Mouse (Mus musculus): ENCODE results near the gene D630023F18Rik. TPM values are rescaled to one million over a fixed set of nuclear protein-coding genes. Genes with fewer than 3 reads are reported as not detected.

Gene D630023F18Rik
- polyA plus RNA-seq, 1 experiment: not detected

DNA sequence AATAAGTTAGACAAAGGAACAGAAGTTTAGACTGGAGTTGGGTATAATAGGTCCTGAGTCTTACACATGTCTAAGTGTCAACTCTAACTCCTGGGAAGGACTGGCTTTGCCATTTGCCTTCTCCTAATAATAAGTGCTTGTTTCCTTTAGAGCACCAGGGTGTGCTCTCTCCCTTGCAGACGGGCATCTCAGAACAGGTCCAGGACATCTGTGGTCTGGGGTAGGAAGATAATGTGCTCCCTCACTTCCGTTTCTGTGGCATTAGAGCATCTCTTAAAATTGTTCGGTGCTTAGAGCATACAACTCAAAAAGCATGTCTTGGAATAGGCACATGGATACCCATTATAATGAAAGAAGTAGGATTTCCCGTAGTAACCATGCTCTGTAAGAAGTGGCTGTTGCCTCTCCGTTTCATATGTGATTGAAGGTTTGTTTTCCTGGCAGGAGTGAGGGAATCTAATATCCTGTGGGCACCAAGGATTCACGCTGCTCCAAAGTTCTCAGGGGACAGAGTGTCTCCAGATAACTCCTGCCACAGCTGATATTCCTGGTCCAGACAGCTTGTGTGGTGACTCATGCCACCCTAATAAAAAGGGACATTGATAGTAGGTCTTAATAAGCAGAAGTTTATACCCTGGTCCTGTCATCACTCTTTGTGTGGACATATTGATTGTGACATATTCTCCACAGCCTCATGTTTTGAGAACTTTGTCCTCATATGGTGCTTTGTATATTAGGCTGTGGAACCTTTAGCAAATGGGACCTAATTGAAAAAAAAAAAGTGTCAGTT, 34.3 kb downstream of the D630023F18Rik start:
- H3K4me3 ChIP-seq (ENCODE audit: insufficient read depth, low read length): no peak overlapping the region
- no peaks in the 10 kb centered on the region for H3K4me1 ChIP-seq (ENCODE audit: control insufficient read depth, insufficient read depth, low read length)
- TF ChIP-seq POLR2A (IDR thresholded peaks at IDR 0.05; ENCODE audit: low read depth, low read length): no peak
- TF ChIP-seq CTCF (IDR thresholded peaks at IDR 0.05; ENCODE audit: borderline replicate concordance, insufficient read depth, low read length): no peak
- H3K27ac ChIP-seq (ENCODE audit: insufficient read depth, low read length): no peak overlapping the region

DNA sequence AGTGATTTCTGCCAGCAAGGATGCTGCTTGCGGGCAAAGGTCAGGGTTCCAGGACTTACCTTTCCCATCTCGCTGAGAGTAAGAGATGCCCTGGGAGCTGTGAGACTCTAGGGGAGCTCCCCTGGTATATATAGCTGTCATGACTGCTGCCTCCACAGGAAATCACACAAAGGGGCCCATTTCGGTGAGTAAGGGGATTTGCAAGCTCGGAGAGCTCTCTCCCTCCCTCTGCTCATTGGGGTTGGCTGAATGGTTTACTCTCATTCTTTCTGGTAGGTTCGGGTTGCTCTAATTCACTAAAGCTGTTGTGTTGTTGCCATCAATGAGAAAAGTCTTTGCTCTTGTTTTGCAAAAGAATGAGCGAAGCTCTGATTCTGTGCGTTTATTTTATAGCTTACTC, 40.8 kb downstream of the D630023F18Rik start, which contains the start of gene Crygb:
Crygb (minus strand) TSS at position 101 of the 400 bp plus-strand sequence.
- Histone ChIP-seq H3K4me1 (ENCODE audit: control insufficient read depth, insufficient read depth, low read length) (no peaks in the 10 kb centered on the region), H3K4me3 (ENCODE audit: insufficient read depth, low read length) (no peak within 1 kb of the TSS), H3K27ac (ENCODE audit: insufficient read depth, low read length) (no peak within 1 kb of the TSS)
- TF ChIP-seq POLR2A (IDR thresholded peaks at IDR 0.05; ENCODE audit: low read depth, low read length) (no peak), CTCF (IDR thresholded peaks at IDR 0.05; ENCODE audit: borderline replicate concordance, insufficient read depth, low read length) (no peak)

GRCm38 (mm10) chr1:65075607-65076006, 47.4 kb downstream of the D630023F18Rik start:
- TF ChIP-seq CTCF (IDR thresholded peaks at IDR 0.05; ENCODE audit: borderline replicate concordance, insufficient read depth, low read length) (no peak), POLR2A (IDR thresholded peaks at IDR 0.05; ENCODE audit: low read depth, low read length) (no peak)
- Histone ChIP-seq H3K4me1 (ENCODE audit: control insufficient read depth, insufficient read depth, low read length) (no peaks in the 10 kb centered on the region), H3K27ac (ENCODE audit: insufficient read depth, low read length) (no peak overlapping the region), H3K4me3 (ENCODE audit: insufficient read depth, low read length) (no peak overlapping the region)

- no peak within 1 kb of the TSS for H3K27ac ChIP-seq (ENCODE audit: insufficient read depth, low read length)
- TF ChIP-seq POLR2A (IDR thresholded peaks at IDR 0.05; ENCODE audit: low read depth, low read length) (no peak), CTCF (IDR thresholded peaks at IDR 0.05; ENCODE audit: borderline replicate concordance, insufficient read depth, low read length) (no peak)
- no peak within 1 kb of the TSS for H3K4me3 ChIP-seq (ENCODE audit: insufficient read depth, low read length)
- no peaks in the 10 kb centered on the region for H3K4me1 ChIP-seq (ENCODE audit: control insufficient read depth, insufficient read depth, low read length)
Observed at GRCm38 (mm10) chr1:65073589-65073988, 49.4 kb downstream of the D630023F18Rik start, which contains the start of gene Crygc. Gene Crygc, minus strand, starts transcription at chr1:65073689.

GRCm38 (mm10) chr1:65067842-65068241, 55.2 kb downstream of the D630023F18Rik start:
- TF ChIP-seq POLR2A (IDR thresholded peaks at IDR 0.05; ENCODE audit: low read depth, low read length) (no peak), CTCF (IDR thresholded peaks at IDR 0.05; ENCODE audit: borderline replicate concordance, insufficient read depth, low read length) (no peak)
- H3K27ac ChIP-seq (ENCODE audit: insufficient read depth, low read length): no peak overlapping the region
- no peaks in the 10 kb centered on the region for H3K4me1 ChIP-seq (ENCODE audit: control insufficient read depth, insufficient read depth, low read length)
- no peak overlapping the region for H3K4me3 ChIP-seq (ENCODE audit: insufficient read depth, low read length)

DNA sequence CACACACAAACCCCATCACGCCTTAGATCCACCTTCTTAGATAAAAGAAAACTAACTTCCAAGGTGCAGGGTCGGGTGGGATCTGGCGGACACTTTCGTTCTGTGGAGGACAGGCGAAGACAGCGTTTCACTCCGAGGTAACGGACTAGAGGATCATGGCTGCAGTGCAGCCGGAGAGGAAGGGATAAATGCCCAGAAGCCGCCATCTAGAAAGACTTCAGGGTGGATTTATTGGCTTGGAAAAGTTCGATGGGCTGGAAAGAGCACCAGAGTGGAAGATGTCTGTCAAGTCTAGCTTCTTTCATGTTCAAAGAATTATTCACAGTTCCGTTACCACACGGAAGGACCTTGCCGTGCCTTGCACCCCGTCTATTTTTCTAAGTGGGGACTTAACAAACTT, 58.8 kb downstream of the D630023F18Rik start:
- H3K4me1 ChIP-seq (ENCODE audit: control insufficient read depth, insufficient read depth, low read length): no peaks in the 10 kb centered on the region
- TF ChIP-seq CTCF (IDR thresholded peaks at IDR 0.05; ENCODE audit: borderline replicate concordance, insufficient read depth, low read length) (no peak), POLR2A (IDR thresholded peaks at IDR 0.05; ENCODE audit: low read depth, low read length) (no peak)
- H3K27ac ChIP-seq (ENCODE audit: insufficient read depth, low read length): no peak overlapping the region
- no peak overlapping the region for H3K4me3 ChIP-seq (ENCODE audit: insufficient read depth, low read length)

- no peak for TF ChIP-seq CTCF (IDR thresholded peaks at IDR 0.05; ENCODE audit: borderline replicate concordance, insufficient read depth, low read length)
- TF ChIP-seq POLR2A (IDR thresholded peaks at IDR 0.05; ENCODE audit: low read depth, low read length): no peak
- Histone ChIP-seq H3K4me3 (ENCODE audit: insufficient read depth, low read length) (no peak within 1 kb of the TSS), H3K4me1 (ENCODE audit: control insufficient read depth, insufficient read depth, low read length) (no peaks in the 10 kb centered on the region), H3K27ac (ENCODE audit: insufficient read depth, low read length) (no peak within 1 kb of the TSS)
Observed at GRCm38 (mm10) chr1:65063352-65063751, 59.7 kb downstream of the D630023F18Rik start, which contains the start of gene Crygd. Gene Crygd, minus strand, starts transcription at chr1:65063452.

Other genes starting within 250 kb of the D630023F18Rik start
- gene Plekhm3, start 166.4 kb downstream of the D630023F18Rik start, polyA plus RNA-seq (2011; ENCODE audit: insufficient read length, low read depth, missing spikeins): 6.5 and 8.2 TPM in 2 replicates
- not detected in 2 replicates for gene Akr1cl, start 90.5 kb downstream of the D630023F18Rik start, polyA plus RNA-seq (2011; ENCODE audit: insufficient read length, low read depth, missing spikeins)
- not detected in 2 replicates for gene Cryge, start 72.1 kb downstream of the D630023F18Rik start, polyA plus RNA-seq (2011; ENCODE audit: insufficient read length, low read depth, missing spikeins)
- gene Crygd, start 59.8 kb downstream of the D630023F18Rik start, polyA plus RNA-seq (2011; ENCODE audit: insufficient read length, low read depth, missing spikeins): not detected in 2 replicates
- gene Crygc, start 49.5 kb downstream of the D630023F18Rik start, polyA plus RNA-seq (2011; ENCODE audit: insufficient read length, low read depth, missing spikeins): not detected in 2 replicates
- gene Crygb, start 40.9 kb downstream of the D630023F18Rik start, polyA plus RNA-seq (2011; ENCODE audit: insufficient read length, low read depth, missing spikeins): not detected in 2 replicates
- not detected in 2 replicates for gene Cryga, start 19.8 kb downstream of the D630023F18Rik start, polyA plus RNA-seq (2011; ENCODE audit: insufficient read length, low read depth, missing spikeins)
- not detected in 2 replicates for gene Gm28845, start 3.7 kb downstream of the D630023F18Rik start, polyA plus RNA-seq (2011; ENCODE audit: insufficient read length, low read depth, missing spikeins)
- 91.9 and 106 TPM in 2 replicates for gene Idh1, start 63.3 kb upstream of the D630023F18Rik start, polyA plus RNA-seq (2011; ENCODE audit: insufficient read length, low read depth, missing spikeins)
- 30.2 and 34.6 TPM in 2 replicates for gene Pikfyve, start 63.5 kb upstream of the D630023F18Rik start, polyA plus RNA-seq (2011; ENCODE audit: insufficient read length, low read depth, missing spikeins)
- gene Pth2r, start 158.8 kb upstream of the D630023F18Rik start, polyA plus RNA-seq (2011; ENCODE audit: insufficient read length, low read depth, missing spikeins): not detected in 2 replicates

Data from embryonic fibroblast, embryonic 13.5 days (primary cell).